Mouse (Mus musculus): ENCODE measurements at regions not wholly inside any gene's neighbourhood (a gene's known extent, or its start where the extent isn't known, plus 50 kb on each side); places are given as distances from the start of the nearest gene placed in this dataset.

DNA sequence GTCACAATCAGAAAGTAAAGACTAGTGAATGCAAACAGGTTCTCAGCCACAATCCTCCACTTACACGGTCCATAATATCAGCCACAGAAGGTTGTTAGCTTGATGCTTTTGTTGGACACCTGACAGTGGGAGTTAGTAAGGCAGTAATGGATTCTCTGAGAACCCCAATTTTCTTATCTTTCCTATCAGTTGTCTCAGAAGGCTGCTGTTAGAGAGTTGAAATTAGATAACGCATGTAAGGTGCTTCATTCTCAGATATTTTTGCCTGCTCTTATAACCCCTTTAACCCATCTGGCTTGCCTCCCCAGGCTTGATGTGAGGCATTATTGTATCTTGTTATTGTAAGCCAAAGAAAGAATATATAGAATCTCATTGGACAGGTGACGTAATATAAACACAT, 63.0 kb upstream of the Ube2e3 start:
- DNase-seq, result no peak

DNA sequence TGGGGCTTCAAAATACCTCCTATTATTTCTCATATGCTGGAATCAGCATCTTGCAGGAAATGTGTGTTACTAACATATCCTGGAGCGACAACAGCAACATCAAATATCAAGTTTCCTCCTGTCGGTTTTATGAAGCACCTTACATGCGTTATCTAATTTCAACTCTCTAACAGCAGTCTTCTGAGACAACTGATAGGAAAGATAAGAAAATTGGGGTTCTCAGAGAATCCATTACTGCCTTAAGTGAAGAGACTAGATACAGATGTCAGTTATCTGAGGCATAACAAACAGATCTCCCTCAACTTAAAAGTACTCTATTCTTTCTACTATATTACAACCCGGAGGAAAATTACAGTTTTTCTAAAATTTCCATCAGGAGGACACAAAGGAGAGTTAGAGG, 64.4 kb upstream of the Ube2e3 start:
- DNase-seq, result no peak

DNA sequence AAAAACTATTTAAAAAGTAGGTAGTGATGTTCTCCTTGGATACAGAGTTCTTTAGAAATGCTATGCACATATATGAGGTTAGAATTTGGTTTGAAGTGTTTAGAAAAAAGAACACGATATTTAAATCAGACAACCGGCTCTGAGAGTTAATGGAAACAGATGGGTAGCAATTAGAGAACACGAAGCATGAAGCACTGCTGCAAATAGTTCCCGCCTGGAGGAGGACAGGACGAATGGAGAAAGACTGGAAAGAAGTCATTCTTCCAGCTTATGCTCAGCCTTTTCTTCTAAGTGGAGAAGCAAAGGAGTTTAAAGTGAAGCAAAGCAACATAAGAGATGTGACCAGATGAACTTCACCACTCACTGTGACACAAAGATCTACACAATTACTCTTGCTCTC, 72.5 kb upstream of the Ube2e3 start:
- no peak for DNase-seq

DNA sequence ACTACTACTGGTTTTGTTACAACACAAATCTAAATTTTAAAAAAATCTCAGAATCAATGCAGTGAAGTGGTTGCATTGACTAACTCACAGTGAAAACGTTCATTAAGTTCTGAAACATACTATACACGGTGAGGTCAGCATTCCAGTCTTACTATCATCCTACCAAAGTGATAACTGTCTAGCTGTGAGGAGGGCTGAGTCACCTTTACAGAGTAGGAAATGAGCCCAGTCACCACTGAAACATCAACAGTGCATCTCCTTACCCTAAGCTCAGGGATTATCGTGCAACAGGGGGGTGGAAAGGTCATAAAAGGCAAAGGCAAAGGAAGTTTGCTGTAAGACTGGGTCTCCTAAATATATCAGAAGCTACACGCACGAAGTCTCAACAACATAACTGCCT, 73.2 kb upstream of the Ube2e3 start:
- no peak for DNase-seq

DNA sequence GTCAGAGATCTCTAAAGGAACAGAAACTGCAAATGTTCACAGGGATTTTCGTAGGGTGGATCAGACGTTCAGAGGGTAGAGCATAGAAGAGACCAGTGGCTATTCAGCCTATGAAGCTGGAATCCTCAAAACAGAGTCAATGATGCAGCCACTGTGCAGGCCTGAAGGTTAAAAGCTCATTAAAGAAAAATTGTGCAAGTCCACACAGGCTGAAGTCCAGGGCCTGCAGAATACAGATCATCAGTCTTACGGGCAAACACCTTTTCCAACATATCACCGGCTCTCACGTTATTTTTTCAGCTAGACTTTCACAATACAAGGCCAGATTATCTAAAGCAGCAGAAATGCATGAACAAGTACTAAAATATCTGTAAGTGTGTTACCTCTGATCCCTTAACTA, 78.8 kb upstream of the Ube2e3 start:
- DNase-seq, result no peak

DNA sequence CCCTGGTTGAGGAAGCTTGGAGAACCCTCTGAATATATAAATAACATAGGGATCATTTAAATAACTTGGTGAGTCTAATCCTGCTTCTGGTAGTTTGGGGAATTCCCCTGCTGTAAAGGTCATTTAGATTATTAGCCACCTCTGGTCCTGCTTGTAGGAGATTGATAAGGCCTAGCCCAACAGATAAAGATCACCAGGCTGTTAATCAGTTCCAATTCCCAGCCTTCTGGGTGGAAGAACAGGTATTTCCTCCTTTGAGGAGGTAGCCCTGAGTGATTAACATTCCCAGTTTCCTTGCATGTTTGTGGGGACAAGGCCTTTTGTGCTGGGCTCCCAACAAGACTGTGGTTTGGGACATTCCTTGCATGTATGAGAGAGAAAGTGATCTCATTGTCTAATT, 79.7 kb upstream of the Ube2e3 start:
- DNase-seq, result no peak

DNA sequence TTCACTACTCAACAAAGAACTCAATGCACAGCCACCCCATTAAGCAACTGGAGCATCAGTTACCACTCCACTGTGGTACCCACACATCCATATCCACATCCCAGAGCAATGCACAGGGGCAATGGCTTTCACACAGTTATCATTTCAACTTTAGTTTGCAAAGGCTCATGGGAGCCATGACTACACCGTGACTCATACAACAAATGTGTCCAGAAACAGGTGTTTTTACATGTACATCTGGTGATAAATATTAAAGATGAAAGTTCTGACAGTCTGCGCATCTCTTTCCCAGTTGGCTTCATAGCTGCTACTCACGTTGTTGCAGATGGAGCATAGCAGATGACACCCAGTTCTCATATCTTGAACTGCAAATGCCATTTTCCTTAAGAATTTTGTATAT, 88.0 kb upstream of the Ube2e3 start:
- DNase-seq, result no peak

DNA sequence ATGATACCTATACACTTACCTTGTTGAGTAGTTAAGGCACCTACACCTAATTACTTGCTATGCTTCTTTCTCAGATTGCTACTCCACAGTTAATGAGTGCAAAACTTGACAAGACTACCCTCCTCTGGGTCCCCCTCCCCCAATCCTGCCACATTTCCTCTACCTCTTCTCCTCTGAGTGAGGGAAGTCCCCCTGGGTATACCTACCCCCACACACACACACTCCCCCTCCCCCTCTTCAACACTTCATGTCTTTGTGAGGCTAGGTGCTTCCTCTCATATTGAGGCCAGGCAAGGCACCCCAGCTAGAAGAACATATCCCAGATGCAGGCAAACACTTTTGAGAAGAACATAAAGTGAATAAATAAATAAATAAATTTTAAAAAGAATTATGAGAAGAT, 90.3 kb upstream of the Ube2e3 start:
- no peak for DNase-seq

DNA sequence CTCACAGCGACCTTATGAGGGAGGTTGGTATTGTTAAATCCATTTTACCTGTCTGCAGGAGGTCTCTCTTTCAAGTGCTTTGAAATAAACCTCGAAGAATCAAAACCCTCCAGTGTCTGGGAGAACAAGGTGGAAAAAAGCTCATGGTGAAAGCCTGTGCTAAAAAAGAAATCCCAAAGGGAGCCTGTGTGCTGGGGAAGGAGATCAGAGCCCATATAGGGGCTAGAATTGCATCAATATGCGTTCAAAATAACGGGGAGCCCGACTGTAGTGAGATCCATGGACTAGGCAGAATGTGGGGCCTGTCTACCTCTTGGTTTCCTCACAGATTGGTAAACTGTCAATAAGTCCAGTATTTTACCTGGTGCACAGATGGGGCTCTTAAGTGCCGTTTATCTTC, 113.6 kb upstream of the Ube2e3 start:
- DNase-seq, result no peak

DNA sequence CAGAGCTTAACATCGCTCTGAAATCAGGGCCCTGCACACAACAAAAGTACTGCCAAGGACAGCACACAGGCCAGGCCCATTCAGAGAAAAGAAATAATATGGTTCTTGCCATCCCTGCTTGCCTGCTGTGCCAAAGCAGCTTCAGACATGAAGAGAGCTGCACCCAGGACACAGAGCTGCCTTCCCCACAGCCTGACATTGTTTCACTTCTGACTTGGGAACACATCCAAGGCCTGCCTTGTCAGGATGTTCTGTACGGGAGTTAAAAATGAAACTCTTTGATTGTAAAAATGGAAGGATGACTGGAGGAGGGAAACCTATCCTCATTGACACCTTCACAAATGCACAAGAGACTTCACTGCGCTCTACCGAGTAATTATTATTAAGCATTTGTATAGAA, 114.0 kb upstream of the Ube2e3 start:
- DNase-seq, result no peak

DNA sequence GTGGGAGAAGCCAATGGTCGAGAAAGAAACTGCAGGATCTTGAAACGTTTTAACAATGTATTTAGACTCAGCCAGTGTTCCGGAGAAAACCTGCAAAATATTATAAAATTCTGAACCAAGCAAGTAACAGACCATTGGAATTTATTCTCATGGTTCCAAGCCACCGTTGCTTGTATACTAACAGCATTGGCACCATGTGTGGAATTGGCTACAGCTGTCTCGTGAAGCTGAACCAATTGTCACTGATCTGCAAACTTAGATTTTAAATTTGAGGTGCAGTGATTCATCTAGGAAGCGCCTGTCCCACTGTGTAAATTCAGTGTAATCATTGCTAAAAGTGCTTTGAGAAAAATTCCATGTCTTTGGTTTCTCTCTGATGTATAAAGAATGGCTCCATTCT, 137.8 kb upstream of the Ube2e3 start:
- no peak for DNase-seq

DNA sequence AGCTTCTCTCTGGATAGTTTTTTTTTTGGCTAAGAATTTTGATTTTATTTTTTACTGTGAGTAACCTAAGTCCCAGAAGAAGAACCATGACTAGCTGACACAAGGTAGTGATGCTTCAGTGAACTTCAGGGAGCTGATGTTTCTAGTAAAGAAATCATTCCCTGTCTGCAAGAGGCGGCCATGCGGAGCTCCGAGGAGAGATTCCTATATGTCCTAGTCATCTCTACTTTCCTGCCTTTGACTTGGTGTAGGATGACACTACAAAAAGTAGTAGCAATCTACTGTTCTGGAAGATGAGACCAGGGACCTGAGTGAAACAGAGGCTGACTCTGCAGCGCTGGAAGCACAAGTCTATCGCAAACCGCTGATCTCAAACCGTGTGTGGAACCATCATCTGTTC, 141.9 kb upstream of the Ube2e3 start:
- no peak for DNase-seq

DNA sequence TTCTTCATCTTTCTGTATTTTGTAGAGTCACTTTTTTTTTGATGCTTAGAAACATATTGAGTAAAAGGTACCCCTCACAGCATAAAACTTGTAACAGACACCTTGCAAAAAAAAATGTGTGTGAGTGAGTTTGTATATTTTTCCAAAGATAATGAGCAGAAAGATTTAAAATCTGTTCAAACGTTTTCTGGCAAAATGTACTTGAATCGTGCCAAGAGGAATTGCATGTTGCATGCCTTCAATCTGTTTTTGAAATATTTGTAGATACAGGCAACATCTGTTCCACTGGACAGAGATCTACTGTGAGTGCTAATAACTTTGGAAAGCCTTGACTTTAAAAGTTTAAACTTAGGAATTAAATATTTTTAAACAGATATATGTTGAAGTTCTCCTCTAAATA, 143.5 kb upstream of the Ube2e3 start:
- DNase-seq, result no peak

DNA sequence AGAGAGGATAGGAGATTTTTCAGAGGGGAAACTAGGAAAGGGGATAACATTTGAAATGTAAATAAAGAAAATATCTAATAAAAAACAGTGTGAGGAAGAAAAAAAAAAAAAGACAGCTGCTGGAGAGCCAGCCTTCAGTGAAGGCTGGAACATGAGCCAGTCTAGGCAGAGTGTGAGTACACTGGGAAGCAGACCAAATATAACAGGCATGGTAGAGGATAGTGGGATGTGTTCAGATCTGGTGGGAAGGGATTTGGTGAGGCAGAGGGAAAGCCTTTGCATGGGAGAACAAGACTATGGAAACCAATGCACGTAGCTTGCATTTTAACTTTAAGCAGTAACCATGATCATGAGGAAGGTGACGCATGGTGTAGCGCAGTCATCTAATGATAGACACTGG, 144.5 kb upstream of the Ube2e3 start:
- no peak for DNase-seq

DNA sequence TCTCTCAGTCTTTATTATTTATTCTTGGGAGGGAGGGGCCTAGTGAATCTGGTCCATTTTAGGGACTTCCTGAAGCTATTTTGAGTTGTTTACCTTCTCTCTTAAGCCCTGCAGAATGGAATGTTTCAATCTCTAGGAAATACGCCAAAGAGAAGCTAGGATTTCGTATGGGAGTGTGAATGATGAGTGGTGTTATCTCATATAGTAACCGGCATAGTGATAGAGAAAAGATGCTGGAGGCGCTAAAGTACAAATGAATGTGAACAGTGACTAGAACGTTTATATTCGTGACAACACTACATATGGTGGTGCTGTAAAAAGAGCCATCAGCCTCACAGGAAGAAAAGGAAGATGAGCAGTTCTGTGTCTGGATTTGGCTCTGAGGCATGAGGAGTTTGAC, 145.2 kb upstream of the Ube2e3 start:
- DNase-seq, result no peak

DNA sequence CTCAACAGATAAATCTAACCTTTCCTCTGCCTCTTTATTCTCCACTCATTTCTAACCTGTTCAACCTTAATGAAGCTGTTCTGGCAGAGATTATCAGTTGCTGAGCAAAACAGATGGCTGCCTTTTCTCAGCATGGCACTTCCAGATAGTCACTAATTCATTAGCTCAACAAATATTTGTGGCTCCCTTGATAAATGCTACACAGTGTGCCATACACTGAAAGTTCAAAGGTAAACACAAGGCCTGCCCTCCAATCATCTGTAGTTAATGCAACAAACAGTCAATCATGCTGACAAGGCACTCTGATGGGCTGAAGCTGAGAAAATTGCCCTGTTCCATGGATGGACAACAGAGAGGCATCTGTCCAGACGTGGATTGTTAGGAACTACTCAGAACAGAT, 149.4 kb upstream of the Ube2e3 start:
- DNase-seq, result no peak

DNA sequence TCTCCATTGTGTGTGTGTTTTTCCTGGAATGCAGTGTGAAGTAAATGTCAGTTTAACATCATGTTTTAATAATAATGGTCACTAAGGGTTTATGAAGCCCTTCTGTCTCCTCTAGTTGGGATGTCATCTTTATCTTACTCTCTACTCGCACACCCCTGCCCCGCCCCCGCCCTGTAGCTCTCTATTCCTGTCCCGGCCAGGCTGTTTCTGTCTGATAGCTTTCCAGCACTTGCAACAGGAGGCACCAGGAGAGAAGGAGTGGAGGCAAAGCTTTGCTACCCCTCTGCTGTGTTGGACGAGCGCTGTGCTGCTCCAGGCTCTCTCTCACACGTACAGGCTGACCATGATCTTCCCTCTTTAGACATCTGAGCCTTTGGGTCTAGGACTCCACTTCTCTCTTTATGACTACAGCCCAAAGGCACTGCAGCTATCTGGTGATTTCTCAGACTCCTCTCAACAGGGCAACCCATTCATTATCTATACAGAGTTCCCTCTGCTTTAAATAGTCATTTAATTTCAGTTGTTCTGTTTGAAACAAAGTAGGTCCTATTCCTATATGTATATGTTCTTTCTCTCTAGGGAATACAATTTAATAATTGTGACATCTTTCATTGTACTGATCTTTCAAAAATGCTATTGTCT, 151.6 kb upstream of the Ube2e3 start:
- no peak for DNase-seq

DNA sequence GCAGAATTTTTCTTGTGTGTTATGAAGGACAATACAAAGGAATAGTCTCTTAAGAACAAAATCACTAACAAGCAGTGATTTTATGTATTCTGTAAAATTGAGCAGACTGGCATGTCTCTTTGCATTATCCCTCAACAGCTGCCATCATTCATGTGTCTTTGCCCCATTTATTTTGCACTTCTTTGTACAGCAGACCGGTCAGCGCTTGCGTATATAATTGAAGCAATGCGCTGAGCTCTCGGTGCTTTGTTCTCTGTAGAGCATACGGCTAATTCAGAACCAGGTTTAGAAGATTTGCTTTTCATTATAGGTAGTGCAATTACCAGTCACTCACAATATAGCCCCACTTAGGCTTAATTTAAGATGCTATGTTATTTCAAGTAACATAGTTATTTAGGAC, 173.1 kb upstream of the Ube2e3 start:
- no peak for DNase-seq

DNA sequence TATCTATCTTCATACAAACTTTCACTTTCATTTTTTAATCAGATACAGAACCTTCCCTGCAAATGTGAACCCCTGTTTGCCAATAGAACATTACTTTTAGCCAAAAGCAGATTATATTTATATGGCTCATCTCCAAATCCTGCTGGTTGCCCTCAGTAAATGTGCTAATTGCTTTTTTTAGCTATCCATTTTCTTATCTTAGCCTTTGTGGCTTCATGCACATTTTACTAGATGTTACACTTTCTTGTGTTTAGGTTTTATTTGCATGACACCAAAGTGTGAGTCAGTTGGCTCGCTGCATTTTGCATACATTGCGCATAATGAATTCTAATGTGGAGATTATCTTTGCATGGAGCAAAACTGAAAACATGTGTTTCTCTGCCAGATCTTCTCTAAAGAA, 211.3 kb upstream of the Ube2e3 start:
- DNase-seq, result no peak

DNA sequence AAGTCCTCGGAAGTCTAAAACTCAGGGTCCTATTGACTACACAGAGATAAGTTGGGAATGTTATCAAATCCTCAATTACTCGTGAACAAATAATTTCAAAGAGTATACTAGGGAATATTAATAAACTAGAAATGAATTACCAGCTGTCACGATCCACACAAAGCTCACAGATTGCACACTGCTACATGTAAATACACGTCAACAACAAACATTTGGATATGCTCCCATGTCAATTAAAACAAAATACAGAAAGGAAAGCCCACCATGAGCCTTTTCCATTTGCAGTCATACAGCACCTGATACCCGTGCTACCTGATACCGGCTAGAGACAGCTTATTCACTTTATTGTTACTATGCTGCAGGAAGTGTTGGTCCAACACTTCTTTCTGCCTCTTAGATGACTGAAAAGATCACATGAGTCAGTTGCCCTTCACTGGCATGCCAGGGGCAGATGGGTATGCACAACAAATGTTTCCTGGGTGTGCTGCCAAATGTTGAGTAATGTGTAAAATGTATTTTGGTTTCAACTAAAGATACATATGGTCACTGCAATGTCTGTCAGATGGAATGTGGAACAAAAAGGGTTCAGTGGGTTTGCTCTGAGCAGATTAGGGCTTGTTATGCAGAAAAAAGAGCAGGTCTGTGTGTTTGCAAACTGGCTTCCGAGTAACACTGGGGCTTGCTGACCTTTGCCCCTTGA, 212.6 kb upstream of the Ube2e3 start:
- no peak for DNase-seq

DNA sequence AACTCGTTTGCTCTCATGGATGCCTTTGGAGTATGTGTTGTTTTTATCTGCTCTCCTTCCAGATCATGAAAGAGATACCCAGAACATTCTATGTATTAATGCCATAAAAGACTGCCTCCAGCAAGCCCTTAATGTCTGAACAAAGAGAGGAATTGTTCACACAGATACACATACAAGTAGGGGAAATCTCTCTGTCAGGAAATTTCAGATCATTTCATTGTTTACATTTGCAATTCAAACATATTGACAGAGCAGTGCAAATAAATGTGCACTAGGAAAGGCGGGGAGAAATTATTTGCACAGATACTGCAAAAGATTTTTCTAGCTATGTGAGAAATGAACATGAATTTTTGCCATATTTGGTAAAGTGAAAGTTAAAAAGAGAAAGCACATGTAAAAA, 216.4 kb upstream of the Ube2e3 start:
- no peak for DNase-seq

DNA sequence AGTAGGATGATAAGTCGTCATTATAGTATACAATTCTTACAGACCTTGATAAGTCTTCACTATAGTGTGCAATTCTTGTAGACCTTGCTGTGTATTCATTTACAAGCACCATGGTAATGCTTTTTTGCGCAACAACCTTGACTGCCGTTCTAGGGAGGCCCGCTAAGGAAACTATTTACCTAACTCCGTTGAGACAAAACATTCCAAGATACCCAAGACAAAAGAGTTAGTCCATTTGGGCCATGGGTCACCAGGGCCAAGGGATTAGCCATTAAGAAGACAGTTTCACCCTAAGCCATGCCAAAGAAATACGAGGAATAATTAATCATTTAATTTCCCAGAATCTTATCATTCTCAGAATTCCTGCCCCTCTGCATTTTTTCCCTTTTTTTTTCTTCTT, 227.6 kb upstream of the Ube2e3 start:
- no peak for DNase-seq

DNA sequence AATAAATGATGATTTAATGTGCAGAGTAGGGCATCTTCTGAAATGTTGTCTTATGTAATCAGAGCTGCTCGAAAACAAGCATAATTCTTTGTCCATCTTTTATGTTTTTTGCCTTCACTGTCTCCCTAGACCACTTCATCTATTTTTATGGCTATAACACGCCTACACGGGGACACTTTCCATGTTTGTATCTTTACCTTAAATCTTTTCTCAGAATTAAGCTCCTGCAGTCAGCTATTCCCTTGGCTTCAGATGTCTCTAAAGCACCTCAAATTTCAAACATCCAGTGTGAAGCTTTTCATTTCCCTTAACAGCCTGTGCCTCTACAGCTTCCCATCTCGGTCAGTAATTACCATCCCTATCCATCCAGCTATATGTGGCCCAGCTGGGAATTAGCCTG, 242.7 kb upstream of the Ube2e3 start:
- DNase-seq, result no peak

DNA sequence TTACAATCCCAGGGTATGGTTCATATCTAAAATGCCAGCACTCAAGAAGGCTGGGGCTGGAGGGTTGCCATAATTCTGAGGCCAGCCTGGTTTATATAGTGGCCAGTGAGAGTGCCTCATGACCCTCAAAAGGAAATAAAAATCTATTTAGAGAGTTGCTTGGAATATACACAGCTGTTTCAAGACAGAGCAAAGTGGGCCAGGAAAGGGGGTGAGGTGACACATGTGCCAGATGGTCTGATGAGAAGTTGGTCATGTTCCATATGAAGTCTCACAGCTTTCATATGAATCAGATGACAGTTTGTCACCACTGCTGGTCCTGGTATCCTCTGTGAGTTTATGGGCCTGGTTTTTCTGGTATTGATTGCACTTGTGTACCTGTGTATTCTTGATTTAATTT, 261.5 kb upstream of the Ube2e3 start:
- no peak for DNase-seq

DNA sequence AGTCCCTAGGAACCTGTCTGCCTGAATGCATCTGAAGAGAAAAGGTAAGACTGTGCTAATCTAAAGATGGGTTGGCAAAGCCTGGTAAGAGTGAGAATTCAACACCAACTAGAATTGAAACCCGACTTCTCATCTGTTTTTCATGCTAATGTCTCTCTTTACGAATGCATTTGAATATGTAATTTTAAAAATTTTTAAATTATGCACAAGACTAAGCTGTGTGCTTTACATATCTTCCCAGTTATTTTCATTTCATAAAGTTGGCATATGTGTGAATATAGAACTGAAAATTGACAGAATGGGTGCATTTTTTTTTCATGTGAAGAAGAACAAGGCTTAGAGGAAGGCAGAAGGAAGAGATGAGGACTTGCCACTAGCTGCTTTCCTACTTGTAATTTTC, 267.2 kb upstream of the Ube2e3 start:
- DNase-seq, result no peak
